Mouse (Mus musculus): ENCODE results near the gene Tmem38a. TPM values are rescaled to one million over a fixed set of nuclear protein-coding genes. Genes with fewer than 3 reads are reported as not detected.

Tmem38a gene
- polyA plus RNA-seq, 1 experiment from 2014 or later, result 11.2 TPM

GRCm38 (mm10) chr8:72549314-72549892, 22.5 kb upstream of the Tmem38a start:
- WGBS, result 12% methylated on average over 5 of the region's 5 CpGs
- Histone ChIP-seq H3K9ac (ENCODE audit: low read length) (peak overlapping the region; percentile 64; the same call in 1 of the 2 replicates), H3K4me1 (ENCODE audit: control insufficient read depth, insufficient read depth, low read length) (peaks cover 16% of the 10 kb centered on the region), H3K4me3 (ENCODE audit: low read depth, low read length) (peak overlapping the region; percentile 96), H3K4me2 (ENCODE audit: low read depth, severe bottlenecking) (peak overlapping the region; percentile 78), H3K27ac (replicated peaks; ENCODE audit: low read depth, low read length) (0 out of 2 replicates have a peak overlapping the region, but pooled peaks have one; percentile 36), H3K9me3 (ENCODE audit: control insufficient read depth, low read length) (no peaks in the 10 kb centered on the region), H3K27me3 (ENCODE audit: control insufficient read depth, insufficient read depth, low read length) (no peaks in the 10 kb centered on the region), H3K36me3 (ENCODE audit: control insufficient read depth, insufficient read depth, low read length) (no peaks in the 10 kb centered on the region)
- DNase-seq (ENCODE audit: low spot score), result no peak
- no peak for ATAC-seq (ENCODE audit: insufficient number of reproducible peaks, low FRiP score, low TSS enrichment, low read depth)

GRCm38 (mm10) chr8:72555770-72556169, 16.1 kb upstream of the Tmem38a start:
- 56% methylated on average over 4 of the region's 4 CpGs for WGBS

GRCm38 (mm10) chr8:72561111-72561689, 10.7 kb upstream of the Tmem38a start:
- Histone ChIP-seq H3K4me3 (ENCODE audit: low read depth, low read length) (no peak overlapping the region), H3K9ac (ENCODE audit: low read length) (no peak overlapping the region), H3K9me3 (ENCODE audit: control insufficient read depth, low read length) (no peaks in the 10 kb centered on the region), H3K36me3 (ENCODE audit: control insufficient read depth, insufficient read depth, low read length) (peaks cover 18% of the 10 kb centered on the region; the same call in 1 of the 2 replicates), H3K27ac (replicated peaks; ENCODE audit: low read depth, low read length) (no peak overlapping the region), H3K4me1 (ENCODE audit: control insufficient read depth, insufficient read depth, low read length) (no peaks in the 10 kb centered on the region), H3K4me2 (ENCODE audit: low read depth, severe bottlenecking) (no peak overlapping the region), H3K27me3 (ENCODE audit: control insufficient read depth, insufficient read depth, low read length) (no peaks in the 10 kb centered on the region)
- 96% methylated on average over 1 of the region's 1 CpGs for WGBS
- ATAC-seq (ENCODE audit: insufficient number of reproducible peaks, low FRiP score, low TSS enrichment, low read depth) (no peak), DNase-seq (ENCODE audit: low spot score) (no peak)

More at GRCm38 (mm10) chr8:72555770-72556169, 16.1 kb upstream of the Tmem38a start:
- Histone ChIP-seq H3K27me3 (ENCODE audit: control insufficient read depth, insufficient read depth, low read length) (no peaks in the 10 kb centered on the region), H3K9ac (ENCODE audit: low read length) (no peak overlapping the region), H3K4me1 (ENCODE audit: control insufficient read depth, insufficient read depth, low read length) (no peaks in the 10 kb centered on the region), H3K27ac (replicated peaks; ENCODE audit: low read depth, low read length) (no peak overlapping the region), H3K4me3 (ENCODE audit: low read depth, low read length) (no peak overlapping the region), H3K36me3 (ENCODE audit: control insufficient read depth, insufficient read depth, low read length) (0 out of 2 replicates have a peak, but pooled peaks cover 3% of the 10 kb centered on the region), H3K9me3 (ENCODE audit: control insufficient read depth, low read length) (no peaks in the 10 kb centered on the region), H3K4me2 (ENCODE audit: low read depth, severe bottlenecking) (no peak overlapping the region)
- ATAC-seq (ENCODE audit: insufficient number of reproducible peaks, low FRiP score, low TSS enrichment, low read depth) (no peak), DNase-seq (ENCODE audit: low spot score) (no peak)

- H3K4me1 ChIP-seq (ENCODE audit: control insufficient read depth, insufficient read depth, low read length), result no peaks in the 10 kb centered on the region
- no peak for ATAC-seq (ENCODE audit: insufficient number of reproducible peaks, low FRiP score, low TSS enrichment, low read depth)
Observed at GRCm38 (mm10) chr8:72565970-72566369, 5.9 kb upstream of the Tmem38a start.

GRCm38 (mm10) chr8:72570633-72571610, 933 bp upstream of the Tmem38a start, which contains the start of gene Smim7:
Gene Smim7, minus strand, starts transcription at chr8:72571088.
- 0% methylated on average over 52 of the region's 52 CpGs for WGBS
- H3K36me3 ChIP-seq (ENCODE audit: control insufficient read depth, insufficient read depth, low read length), result peaks cover 4% of the 10 kb centered on the region; the same call in 1 of the 2 replicates
- peak within 1 kb of the TSS; percentile 69 for H3K9ac ChIP-seq (ENCODE audit: low read length)

More at GRCm38 (mm10) chr8:72565970-72566369, 5.9 kb upstream of the Tmem38a start:
- no peak for DNase-seq (ENCODE audit: low spot score)
- Histone ChIP-seq H3K9ac (ENCODE audit: low read length) (no peak overlapping the region), H3K4me3 (ENCODE audit: low read depth, low read length) (no peak overlapping the region), H3K36me3 (ENCODE audit: control insufficient read depth, insufficient read depth, low read length) (peaks cover 19% of the 10 kb centered on the region; the same call in 1 of the 2 replicates), H3K4me2 (ENCODE audit: low read depth, severe bottlenecking) (no peak overlapping the region), H3K27me3 (ENCODE audit: control insufficient read depth, insufficient read depth, low read length) (no peaks in the 10 kb centered on the region), H3K27ac (replicated peaks; ENCODE audit: low read depth, low read length) (no peak overlapping the region), H3K9me3 (ENCODE audit: control insufficient read depth, low read length) (no peaks in the 10 kb centered on the region)
- 94% methylated on average over 2 of the region's 2 CpGs for WGBS

GRCm38 (mm10) chr8:72572507-72572906, 652 bp downstream of the Tmem38a start:
- peaks cover 3% of the 10 kb centered on the region; the same call in 1 of the 2 replicates for H3K4me1 ChIP-seq (ENCODE audit: control insufficient read depth, insufficient read depth, low read length)
- H3K27me3 ChIP-seq (ENCODE audit: control insufficient read depth, insufficient read depth, low read length), result no peaks in the 10 kb centered on the region
- H3K4me3 ChIP-seq (ENCODE audit: low read depth, low read length), result peak overlapping the region; percentile 63
- no peak for DNase-seq (ENCODE audit: low spot score)
- ATAC-seq (ENCODE audit: insufficient number of reproducible peaks, low FRiP score, low TSS enrichment, low read depth), result no peak
- 3% methylated on average over 10 of the region's 10 CpGs for WGBS
- H3K36me3 ChIP-seq (ENCODE audit: control insufficient read depth, insufficient read depth, low read length), result no peaks in the 10 kb centered on the region; the same call in 1 of the 2 replicates
- H3K27ac ChIP-seq (replicated peaks; ENCODE audit: low read depth, low read length), result no peak overlapping the region
- peak overlapping the region; percentile 94 for H3K4me2 ChIP-seq (ENCODE audit: low read depth, severe bottlenecking)
- no peaks in the 10 kb centered on the region for H3K9me3 ChIP-seq (ENCODE audit: control insufficient read depth, low read length)
- H3K9ac ChIP-seq (ENCODE audit: low read length), result peak overlapping the region; percentile 63; the same call in 1 of the 2 replicates

More at GRCm38 (mm10) chr8:72570633-72571610, 933 bp upstream of the Tmem38a start, which contains the start of gene Smim7:
- peak; percentile 97 for DNase-seq (ENCODE audit: low spot score)
- no peaks in the 10 kb centered on the region for H3K9me3 ChIP-seq (ENCODE audit: control insufficient read depth, low read length)
- H3K4me3 ChIP-seq (ENCODE audit: low read depth, low read length), result peak within 1 kb of the TSS; percentile 63
- H3K27me3 ChIP-seq (ENCODE audit: control insufficient read depth, insufficient read depth, low read length), result no peaks in the 10 kb centered on the region
- H3K4me1 ChIP-seq (ENCODE audit: control insufficient read depth, insufficient read depth, low read length), result peaks cover 3% of the 10 kb centered on the region; the same call in 1 of the 2 replicates
- ATAC-seq (ENCODE audit: insufficient number of reproducible peaks, low FRiP score, low TSS enrichment, low read depth), result peak; percentile 97
- H3K4me2 ChIP-seq (ENCODE audit: low read depth, severe bottlenecking), result peak within 1 kb of the TSS; percentile 94
- peak within 1 kb of the TSS; percentile 80 for H3K27ac ChIP-seq (replicated peaks; ENCODE audit: low read depth, low read length)

- H3K27ac ChIP-seq (replicated peaks; ENCODE audit: low read depth, low read length), result no peak overlapping the region
- no peak overlapping the region for H3K9ac ChIP-seq (ENCODE audit: low read length)
- no peaks in the 10 kb centered on the region; the same call in 1 of the 2 replicates for H3K36me3 ChIP-seq (ENCODE audit: control insufficient read depth, insufficient read depth, low read length)
- H3K4me1 ChIP-seq (ENCODE audit: control insufficient read depth, insufficient read depth, low read length), result peaks cover 3% of the 10 kb centered on the region; the same call in 1 of the 2 replicates
- H3K9me3 ChIP-seq (ENCODE audit: control insufficient read depth, low read length), result no peaks in the 10 kb centered on the region
- no peak overlapping the region for H3K4me2 ChIP-seq (ENCODE audit: low read depth, severe bottlenecking)
- 89% methylated on average over 6 of the region's 6 CpGs for WGBS
- DNase-seq (ENCODE audit: low spot score) (no peak), ATAC-seq (ENCODE audit: insufficient number of reproducible peaks, low FRiP score, low TSS enrichment, low read depth) (no peak)
- H3K4me3 ChIP-seq (ENCODE audit: low read depth, low read length), result no peak overlapping the region
- H3K27me3 ChIP-seq (ENCODE audit: control insufficient read depth, insufficient read depth, low read length), result no peaks in the 10 kb centered on the region
Observed at GRCm38 (mm10) chr8:72573450-72573849, 1.6 kb downstream of the Tmem38a start.

GRCm38 (mm10) chr8:72575915-72576314, 4.1 kb downstream of the Tmem38a start:
- H3K4me1 ChIP-seq (ENCODE audit: control insufficient read depth, insufficient read depth, low read length), result peaks cover 3% of the 10 kb centered on the region; the same call in 1 of the 2 replicates
- no peaks in the 10 kb centered on the region for H3K27me3 ChIP-seq (ENCODE audit: control insufficient read depth, insufficient read depth, low read length)
- H3K4me3 ChIP-seq (ENCODE audit: low read depth, low read length), result no peak overlapping the region
- H3K36me3 ChIP-seq (ENCODE audit: control insufficient read depth, insufficient read depth, low read length), result no peaks in the 10 kb centered on the region
- H3K9ac ChIP-seq (ENCODE audit: low read length), result no peak overlapping the region
- no peak overlapping the region for H3K4me2 ChIP-seq (ENCODE audit: low read depth, severe bottlenecking)
- no peaks in the 10 kb centered on the region for H3K9me3 ChIP-seq (ENCODE audit: control insufficient read depth, low read length)
- ATAC-seq (ENCODE audit: insufficient number of reproducible peaks, low FRiP score, low TSS enrichment, low read depth), result no peak
- DNase-seq (ENCODE audit: low spot score), result no peak
- WGBS, result 91% methylated on average over 6 of the region's 6 CpGs
- H3K27ac ChIP-seq (replicated peaks; ENCODE audit: low read depth, low read length), result no peak overlapping the region

All from limb, embryonic 11.5 days (tissue).